Mouse (Mus musculus) retina, postnatal 1 day (tissue): Measurements from ENCODE around the gene Prr3.
"Not testable (repeated sequence)": the region's sequence is repeated elsewhere in the genome, so short reads cannot be mapped to it uniquely, and the experiment has no call there.

Source experiments
- DNase-seq: peaks from one replicate; pipeline ENCODE4 v3.0.0-alpha.2; 2012

The Prr3 gene

GRCm38 (mm10) chr17:35979401-35980362, at the start of gene Prr3, which contains the start of gene Gnl1:
Prr3 (minus strand) TSS chr17:35980236.
Gnl1 (plus strand) TSS chr17:35979851.
- DNase-seq = peak; percentile 96

- no peak for DNase-seq
These were observed 49.0 kb upstream of the Prr3 start for GRCm38 (mm10) chr17:36028879-36029619.

- DNase-seq = no peak
These were observed 47.6 kb upstream of the Prr3 start for GRCm38 (mm10) chr17:36027663-36028062.

GRCm38 (mm10) chr17:36025901-36026300, 45.9 kb upstream of the Prr3 start:
- DNase-seq = no peak

GRCm38 (mm10) chr17:36025197-36025596, 45.2 kb upstream of the Prr3 start:
- DNase-seq = peak; percentile 25

GRCm38 (mm10) chr17:36023710-36024654, 43.9 kb upstream of the Prr3 start:
- DNase-seq = no peak

- DNase-seq = no peak
These were observed 42.9 kb upstream of the Prr3 start for GRCm38 (mm10) chr17:36022922-36023321.

- DNase-seq = no peak
These were observed 42.1 kb upstream of the Prr3 start for GRCm38 (mm10) chr17:36022098-36022497.

GRCm38 (mm10) chr17:36021309-36021708, 41.3 kb upstream of the Prr3 start:
- DNase-seq = no peak

DNA sequence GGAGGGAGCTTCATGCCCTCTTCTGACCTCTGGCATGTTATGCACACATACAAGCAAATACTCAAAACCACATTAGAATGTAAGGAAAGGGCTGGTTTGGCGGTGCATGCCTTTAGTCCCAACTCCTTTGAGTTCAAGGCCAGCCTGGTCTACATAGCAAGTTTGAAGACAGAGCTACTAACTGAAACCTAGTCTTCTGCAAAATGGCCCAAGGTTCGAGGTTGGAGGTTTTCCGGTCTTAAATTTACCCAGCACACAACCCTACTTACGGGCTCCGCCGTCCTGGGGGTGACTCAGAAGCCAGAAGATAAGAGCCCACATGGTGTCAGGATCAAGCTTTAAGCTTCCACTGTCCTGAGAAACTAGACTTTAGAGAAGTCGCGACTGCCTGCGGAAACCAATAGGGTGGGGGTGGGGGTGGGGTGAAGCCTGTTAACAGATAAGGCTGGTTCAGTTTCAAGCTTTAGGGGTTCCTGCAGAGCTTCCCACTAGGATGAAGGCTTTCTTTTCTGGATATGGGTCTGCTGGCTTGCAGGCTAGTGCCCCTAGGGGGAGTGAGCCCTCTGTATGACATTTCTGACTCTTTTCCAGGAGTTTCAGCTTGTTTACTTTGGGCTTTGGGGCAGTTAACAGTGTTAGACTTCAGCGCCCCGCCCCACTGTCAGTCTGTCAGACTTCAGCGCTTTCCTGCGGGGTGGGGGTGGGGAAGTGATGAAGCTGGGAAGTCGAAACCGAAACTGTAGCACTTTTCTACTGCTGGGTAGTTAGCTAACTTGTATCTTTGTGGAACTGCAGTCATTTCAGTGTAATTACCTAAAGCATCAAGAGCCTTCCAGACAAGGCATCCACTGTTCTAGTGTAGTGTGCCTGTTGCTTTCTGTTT, 40.4 kb upstream of the Prr3 start, which contains the start of gene H2-T24:
Gene H2-T24, minus strand, starts transcription at position 370 of the 883 bp plus-strand sequence.
- DNase-seq = no peak

DNA sequence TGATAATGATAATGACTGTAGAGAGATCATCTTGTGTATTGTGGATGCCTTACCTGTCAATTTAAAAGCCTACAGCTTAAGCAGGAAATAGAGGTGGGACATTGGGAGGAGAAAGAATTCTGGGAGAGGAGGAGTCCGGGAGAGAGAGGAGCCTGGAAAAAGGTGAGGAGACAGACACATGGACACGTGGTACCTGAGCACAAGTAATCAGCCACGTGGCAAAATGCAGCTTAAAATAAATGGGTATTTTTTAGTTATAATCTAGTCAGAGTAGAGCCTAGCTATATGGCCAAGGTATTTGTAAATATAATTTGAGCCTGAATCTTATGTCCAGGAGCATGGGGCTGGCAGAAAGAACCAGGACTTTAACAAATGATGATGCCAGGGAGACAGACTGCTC, 39.5 kb upstream of the Prr3 start:
- no peak for DNase-seq

DNA sequence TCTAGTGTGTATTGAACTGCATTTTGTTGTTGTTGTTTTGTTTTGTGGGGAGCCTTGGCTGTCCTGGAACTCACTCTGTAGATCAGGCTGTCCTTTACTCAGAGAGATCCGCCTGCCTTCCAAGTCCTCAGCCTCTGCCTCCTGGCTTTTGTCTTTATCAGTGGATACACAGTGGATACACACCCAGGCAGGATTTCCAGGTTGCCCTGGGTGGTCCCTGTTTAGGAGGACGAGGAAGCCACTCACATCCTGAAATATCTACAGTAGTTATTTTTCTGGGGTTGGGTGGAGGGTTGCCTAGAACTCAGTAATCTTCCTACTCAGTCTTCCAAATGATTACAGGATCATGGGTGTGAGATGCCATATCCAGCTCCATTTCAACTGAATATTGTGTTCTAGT, 38.9 kb upstream of the Prr3 start:
- no peak for DNase-seq

DNA sequence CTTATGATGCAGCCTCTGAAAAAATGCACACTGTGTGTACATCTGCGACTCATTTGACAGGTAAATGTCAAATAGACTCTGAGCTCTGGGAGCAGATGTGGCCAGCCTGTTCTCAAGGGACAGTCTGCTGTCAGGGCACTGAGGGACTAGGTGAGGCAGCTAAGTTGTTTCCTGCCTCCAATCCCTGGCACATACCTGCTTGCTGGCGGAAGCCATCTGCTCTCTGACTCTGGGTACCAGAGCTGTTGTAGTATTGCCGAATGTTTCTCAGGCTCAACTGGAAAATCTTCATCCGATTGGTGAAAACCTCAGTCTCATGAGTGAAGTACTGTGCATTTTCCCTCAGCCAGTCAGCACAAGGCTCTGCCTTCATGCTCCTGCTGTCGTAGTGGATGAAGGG, 37.0 kb upstream of the Prr3 start:
- no peak for DNase-seq

DNA sequence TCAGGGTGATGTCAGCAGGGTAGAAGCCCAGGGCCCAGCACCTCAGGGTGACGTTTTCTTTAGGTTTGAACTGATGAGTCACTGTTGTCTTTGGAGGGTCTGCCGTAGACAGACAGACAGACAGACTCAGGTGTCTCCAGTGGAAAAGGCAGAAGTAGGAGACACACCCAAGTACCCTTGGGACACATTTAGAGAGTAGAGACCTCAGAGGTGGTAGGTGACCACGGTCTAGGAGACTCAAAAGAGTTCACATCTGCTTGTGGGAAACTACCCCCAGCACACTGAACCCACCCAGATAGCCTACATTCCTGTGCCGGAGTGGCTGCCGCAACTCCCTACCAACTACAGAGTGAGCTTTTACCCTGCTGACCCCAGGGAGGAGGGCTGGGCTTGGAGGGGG, 34.9 kb upstream of the Prr3 start:
- DNase-seq = no peak

DNA sequence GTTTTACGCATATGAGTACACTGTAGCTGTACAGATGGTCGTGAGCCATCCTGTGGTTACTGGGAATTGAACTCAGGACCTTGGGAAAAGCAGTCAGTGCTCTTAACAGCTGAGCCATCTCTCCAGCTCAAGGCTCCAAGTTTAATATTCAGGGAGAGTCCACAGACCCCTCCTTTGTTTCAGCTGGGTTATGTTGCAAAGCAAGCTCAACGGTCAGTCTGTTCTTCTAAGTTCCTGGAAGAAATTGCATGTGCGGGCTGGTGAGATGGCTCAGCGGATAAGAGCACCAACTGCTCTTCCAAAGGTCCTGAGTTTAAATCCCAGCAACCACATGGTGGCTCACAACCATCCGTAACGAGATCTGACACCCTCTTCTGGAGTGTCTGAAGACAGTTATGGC, 24.4 kb upstream of the Prr3 start:
- DNase-seq = not testable (repeated sequence)

GRCm38 (mm10) chr17:36003331-36003730, 23.3 kb upstream of the Prr3 start:
- no peak for DNase-seq

GRCm38 (mm10) chr17:36001966-36002365, 21.9 kb upstream of the Prr3 start:
- DNase-seq = no peak

DNA sequence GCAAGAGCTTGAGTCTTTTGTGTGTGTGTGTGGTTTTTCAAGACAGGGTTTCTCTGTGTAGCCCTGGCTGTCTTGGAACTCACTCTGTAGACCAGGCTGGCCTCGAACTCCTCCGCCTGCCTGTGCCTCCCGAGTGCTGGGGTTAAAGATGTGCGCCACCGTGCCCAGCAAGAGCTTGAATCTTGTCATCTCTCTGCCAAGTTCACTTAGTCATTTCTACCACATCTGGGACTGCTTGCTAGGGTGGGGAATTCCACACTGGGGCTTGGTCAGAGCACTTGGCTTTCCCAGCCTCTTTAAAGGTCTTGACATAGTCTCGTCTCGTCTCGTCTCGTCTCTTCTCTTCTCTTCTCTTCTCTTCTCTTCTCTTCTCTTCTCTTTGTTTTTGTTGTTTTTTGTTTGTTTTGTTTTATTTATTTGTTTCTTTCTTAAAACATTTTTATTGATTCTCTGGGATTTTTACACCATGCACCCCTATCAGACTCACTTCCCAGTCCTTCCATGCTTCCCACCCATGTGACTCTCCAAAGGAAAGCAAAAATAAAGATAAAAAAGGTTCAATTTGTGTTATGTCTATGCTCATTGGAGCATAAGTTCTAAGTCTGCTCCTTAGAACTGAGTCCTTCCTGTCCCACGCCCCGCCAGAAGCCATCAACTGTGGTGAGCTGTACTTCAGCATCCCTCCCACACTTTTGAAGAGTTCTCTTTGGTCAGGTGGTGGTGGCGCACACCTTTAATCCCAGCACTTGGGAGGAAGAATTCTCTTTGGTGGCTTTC, 21.3 kb upstream of the Prr3 start:
- no peak for DNase-seq

- DNase-seq = no peak
These were observed 20.3 kb upstream of the Prr3 start for GRCm38 (mm10) chr17:36000349-36000748.

GRCm38 (mm10) chr17:35999356-35999755, 19.3 kb upstream of the Prr3 start:
- DNase-seq = no peak
